Mouse (Mus musculus): ENCODE measurements around the gene Arid4b.

DNA sequence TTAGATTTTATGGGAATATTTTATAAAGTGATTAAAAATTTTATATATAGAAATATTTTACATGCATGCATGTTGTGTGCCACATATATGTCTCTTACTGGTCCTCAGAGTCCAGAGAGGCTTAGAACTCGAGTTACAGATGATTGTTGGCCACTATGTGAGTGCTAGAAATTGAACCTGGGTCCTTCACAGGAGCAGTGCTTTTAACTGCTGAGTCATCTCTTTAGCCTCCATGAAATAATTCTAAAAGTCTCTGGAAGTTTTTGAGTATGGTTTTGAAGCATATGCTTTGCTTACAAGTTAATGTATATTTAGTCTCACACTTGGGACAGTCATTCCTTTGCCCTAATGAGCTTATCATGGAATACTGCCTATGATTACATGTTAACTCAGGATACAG, 12.3 kb downstream of the Arid4b start:
- TF ChIP-seq CTCF (IDR thresholded peaks at IDR 0.05; ENCODE audit: low read depth, low read length) (no peak), GATA1 (IDR thresholded peaks at IDR 0.05; ENCODE audit: borderline replicate concordance, low read length) (no peak), GATA2 (IDR thresholded peaks at IDR 0.05; ENCODE audit: borderline replicate concordance, low read depth, low read length) (no peak), POLR2AphosphoS5 (IDR thresholded peaks at IDR 0.05; ENCODE audit: insufficient replicate concordance, low read depth, low read length) (no peak)
